Mouse (Mus musculus): ENCODE data around the gene Hfm1.

DNA sequence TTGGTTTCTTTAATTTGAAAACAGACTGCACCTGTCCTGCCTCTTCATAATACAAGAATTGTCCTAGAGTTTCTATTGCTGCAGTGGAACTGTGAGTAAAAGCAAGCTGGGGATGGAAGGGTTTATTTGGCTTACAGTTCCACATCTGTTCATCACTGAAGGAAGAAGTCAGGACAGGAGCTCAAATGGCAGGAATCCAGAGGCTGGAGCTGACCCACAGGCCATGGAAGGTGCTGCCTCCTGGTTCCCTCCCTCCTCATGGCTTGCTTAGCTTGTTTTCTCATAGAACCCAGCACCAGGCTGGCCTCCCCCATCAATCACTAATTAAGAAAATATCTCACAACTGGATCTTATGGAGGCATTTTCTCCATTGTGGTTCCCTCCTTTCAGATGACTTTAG lies 99.4 kb downstream of the Hfm1 start:
- TF ChIP-seq POLR2A (IDR thresholded peaks at IDR 0.05; ENCODE audit: low read depth, low read length) (no peak), CTCF (IDR thresholded peaks at IDR 0.05; ENCODE audit: extremely low read depth, insufficient read depth, insufficient read length, insufficient replicate concordance) (no peak)

Measured in spleen, adult 2 months (tissue).